Comparison of ENCODE assay signal across 8 mouse cellular contexts in the genomic region with DNA sequence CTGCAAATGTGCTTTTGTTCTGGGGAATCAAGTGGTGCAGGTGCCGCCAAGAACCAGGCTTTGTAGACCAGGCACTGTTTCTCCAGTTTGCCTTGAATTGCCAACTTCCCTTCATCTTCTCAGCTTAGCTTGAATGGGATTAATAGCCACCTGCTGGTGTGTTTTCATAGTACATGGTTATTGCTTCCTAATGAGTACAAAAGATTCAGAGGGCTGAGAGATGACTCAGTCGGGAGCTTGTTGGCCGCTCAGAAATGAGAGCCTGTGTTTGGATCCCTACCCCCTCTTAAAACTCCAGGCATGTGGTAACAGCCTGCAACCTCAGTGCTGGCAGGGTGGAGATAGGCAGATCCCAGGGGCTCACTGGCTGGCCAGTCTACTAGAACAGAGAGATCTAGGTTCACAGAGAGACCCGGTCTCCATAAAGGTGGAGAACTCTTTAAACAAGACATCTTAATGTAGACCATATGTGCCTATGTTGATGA.
DNase-seq lines count a peak whose midpoint lies in the region; ATAC-seq and TF ChIP-seq lines count a peak whose summit lies in the region.

No protein-coding gene starts in this region.

- no peak overlapping the region for H3K4me3 ChIP-seq in embryonic fibroblast, embryonic 13.5 days (ENCODE audit: insufficient read depth, low read length)
- H3K4me3 ChIP-seq in myocyte, result no peak overlapping the region

- H3K4me2 ChIP-seq in myocyte (ENCODE audit: low read depth), result no peak overlapping the region

- intact Hi-C loops in heart, postnatal 36 days (cut with DNase I), result no loop called here

- H3K27me3 ChIP-seq in myocyte (ENCODE audit: control insufficient read depth, insufficient read depth, insufficient read length), result no peaks in the 10 kb centered on the region

- peak; percentile 13 for DNase-seq in lung, postnatal 10 days
- no peak for DNase-seq in lung, postnatal 14 days
- peak; percentile 90 for DNase-seq in brain, embryonic 14.5 days (ENCODE audit: low read depth)
- DNase-seq in heart, postnatal 36 days, result peak; percentile 33 to 35
- no peak for DNase-seq in ovary, adult 18-20 months (ENCODE audit: low spot score)

- TF ChIP-seq POLR2A in brain, embryonic 14.5 days (IDR thresholded peaks at IDR 0.05; ENCODE audit: borderline replicate concordance, extremely low read depth, insufficient read depth, insufficient read length, poor library complexity, severe bottlenecking), result no peak
- no peak for TF ChIP-seq POLR2A in embryonic fibroblast, embryonic 13.5 days (IDR thresholded peaks at IDR 0.05; ENCODE audit: low read depth, low read length)
- no peak for TF ChIP-seq POLR2A in myocyte (IDR thresholded peaks at IDR 0.05; ENCODE audit: insufficient read length, low read depth)

- no peak overlapping the region for H3ac ChIP-seq in myocyte (ENCODE audit: control insufficient read depth, insufficient read length)

- no peak for ATAC-seq in erythroid progenitor cell, adult 5-6 weeks (replicated peaks; ENCODE audit: low FRiP score, poor library complexity, severe bottlenecking)

- TF ChIP-seq CTCF in brain, embryonic 14.5 days (IDR thresholded peaks at IDR 0.05; ENCODE audit: borderline replicate concordance, extremely low read depth, insufficient read depth, insufficient read length), result peak; percentile 5; the same call in 1 of the 2 replicates
- no peak for TF ChIP-seq CTCF in embryonic fibroblast, embryonic 13.5 days (IDR thresholded peaks at IDR 0.05; ENCODE audit: borderline replicate concordance, insufficient read depth, low read length)

- H3K4me1 ChIP-seq in embryonic fibroblast, embryonic 13.5 days (ENCODE audit: control insufficient read depth, insufficient read depth, low read length), result peaks cover 10% of the 10 kb centered on the region

- H3K27ac ChIP-seq in embryonic fibroblast, embryonic 13.5 days (ENCODE audit: insufficient read depth, low read length), result peak overlapping the region; percentile 49

- H3K79me2 ChIP-seq in myocyte (ENCODE audit: control insufficient read depth, insufficient read depth), result no peaks in the 10 kb centered on the region

- H3K36me3 ChIP-seq in myocyte (ENCODE audit: control insufficient read depth, insufficient read depth), result peaks cover 3% of the 10 kb centered on the region

TF ChIP-seq in myocyte, 11 proteins besides CTCF, POLR2A, EP300 and RAD21:
- TF ChIP-seq TCF3 (IDR thresholded peaks at IDR 0.05; ENCODE audit: insufficient read length, low read depth) (no peak), SRF (IDR thresholded peaks at IDR 0.05; ENCODE audit: control insufficient read depth, insufficient read length, low read depth) (no peak), POLR2AphosphoS2 (IDR thresholded peaks at IDR 0.05; ENCODE audit: insufficient read length, low read depth) (no peak), CEBPB (IDR thresholded peaks at IDR 0.05; ENCODE audit: insufficient read depth, poor library complexity, severe bottlenecking) (peak; percentile 91)
TF ChIP-seq in myocyte: peak in this region for 1.

Comparison
In these comparisons a context has a peak if more than half of its experiments do, and no peak if none do; other contexts are left out.
1. DNase-seq: peak in lung, postnatal 10 days (single experiment), brain, embryonic 14.5 days (single experiment) and heart, postnatal 36 days (2 of 2); none in lung, postnatal 14 days (single experiment) and ovary, adult 18-20 months (single experiment).